Mouse (Mus musculus) MEL (cell line): ENCODE results near the gene Rnf8. TPM values are rescaled to one million over a fixed set of nuclear protein-coding genes. Genes with fewer than 3 reads are reported as not detected.

Experiments used
- DNase-seq: peaks from one replicate; pipeline ENCODE4 v3.0.0; 2011; ENCODE audit warnings: low read depth, low spot score
- H3K27ac ChIP-seq: 2 replicates; pipeline ENCODE4 v1.5.1; 2012; ENCODE audit warnings: low read depth, mild to moderate bottlenecking, control low read depth, low read length, moderate library complexity; ENCODE audit not compliant: control insufficient read depth
- H3K27me3 ChIP-seq, 2 experiments: fragments of 150-350 bp in 1 of 2; sonication (generic) in 1 of 2; 2 replicates each; pipeline ENCODE4 v1.6.1; 2012; ENCODE audit warnings: low read length in 2 of 2, mild to moderate bottlenecking in 2 of 2, improper control_type of control experiment in 1 of 2, moderate library complexity in 1 of 2; ENCODE audit not compliant: insufficient read depth in 2 of 2, control insufficient read depth in 1 of 2
- H3K36me3 ChIP-seq, 2 experiments: 2 replicates each; pipeline ENCODE4 v1.6.1; 2012 to 2014; ENCODE audit warnings: low read length in 2 of 2, improper control_type of control experiment in 1 of 2, inconsistent platforms in 1 of 2, mild to moderate bottlenecking in 1 of 2; ENCODE audit not compliant: insufficient read depth in 2 of 2, control insufficient read depth in 1 of 2
- H3K4me1 ChIP-seq, 2 experiments: fragments of 150-350 bp in 1 of 2; sonication (generic) in 1 of 2; 2 replicates each; pipeline ENCODE4 v1.6.1; 2012; ENCODE audit warnings: low read length in 2 of 2, improper control_type of control experiment in 1 of 2, mild to moderate bottlenecking in 1 of 2; ENCODE audit not compliant: insufficient read depth in 2 of 2, control insufficient read depth in 1 of 2
- H3K4me3 ChIP-seq, 2 experiments: fragments of 150-350 bp in 1 of 2; sonication (generic) in 1 of 2; 2 replicates each; pipeline ENCODE4 v1.5.1; 2012; ENCODE audit warnings: low read depth in 2 of 2, low read length in 2 of 2, mild to moderate bottlenecking in 2 of 2, moderate library complexity in 2 of 2, control low read depth in 1 of 2, improper control_type of control experiment in 1 of 2; ENCODE audit not compliant: control insufficient read depth in 1 of 2, insufficient read depth in 1 of 2
- H3K79me2 ChIP-seq: 2 replicates; pipeline ENCODE4 v1.6.1; 2012; ENCODE audit warnings: mild to moderate bottlenecking, low read length, moderate library complexity; ENCODE audit not compliant: control insufficient read depth, poor library complexity, insufficient read depth
- H3K9ac ChIP-seq: 2 replicates; pipeline ENCODE4 v1.6.1; 2012; ENCODE audit warnings: low read depth, mild to moderate bottlenecking, control low read depth, low read length, moderate library complexity; ENCODE audit not compliant: control insufficient read depth, poor library complexity, severe bottlenecking
- H3K9me3 ChIP-seq: fragments of 150-350 bp; sonication (generic); replicated peaks from 2 replicates; pipeline ENCODE4 v1.6.1; 2012; ENCODE audit warnings: mild to moderate bottlenecking, low read length, improper control_type of control experiment, moderate library complexity; ENCODE audit not compliant: insufficient read depth
- CHD1 ChIP-seq: IDR thresholded peaks from 2 replicates; pipeline ENCODE4 v1.6.1; 2012; ENCODE audit warnings: low read depth, mild to moderate bottlenecking, inconsistent platforms, low read length, improper control_type of control experiment
- CTCF ChIP-seq, 3 experiments: IDR thresholded peaks in 2 of 3; conservative IDR thresholded peaks in 1 of 3; 2 replicates each; pipeline ENCODE4 v1.5.1; 2011 to 2012; ENCODE audit warnings: low read length in 3 of 3, low read depth in 2 of 3, mild to moderate bottlenecking in 2 of 3, improper control_type of control experiment in 1 of 3, inconsistent platforms in 1 of 3, mixed read lengths in 1 of 3, moderate library complexity in 1 of 3; ENCODE audit not compliant: control insufficient read depth in 1 of 3, insufficient read depth in 1 of 3, poor library complexity in 1 of 3, severe bottlenecking in 1 of 3
- E2F4 ChIP-seq: IDR thresholded peaks from 2 replicates; pipeline ENCODE4 v1.6.1; 2011; ENCODE audit warnings: low read depth, low read length, improper control_type of control experiment, borderline replicate concordance
- ELF1 ChIP-seq: IDR thresholded peaks from 2 replicates; pipeline ENCODE4 v1.6.1; 2014; ENCODE audit warnings: low read depth, mild to moderate bottlenecking, inconsistent platforms, low read length, improper control_type of control experiment, moderate library complexity
- EP300 ChIP-seq, 2 experiments: IDR thresholded peaks; 2 replicates each; pipeline ENCODE4 v1.6.1; 2011; ENCODE audit warnings: improper control_type of control experiment in 2 of 2, low read length in 2 of 2, low read depth in 1 of 2, mild to moderate bottlenecking in 1 of 2
- ETS1 ChIP-seq: IDR thresholded peaks from 2 replicates; pipeline ENCODE4 v1.6.1; 2012; ENCODE audit warnings: low read depth, mild to moderate bottlenecking, inconsistent platforms, low read length, improper control_type of control experiment, moderate library complexity
- GABPA ChIP-seq: IDR thresholded peaks from 2 replicates; pipeline ENCODE4 v1.6.1; 2012; ENCODE audit warnings: low read depth, mild to moderate bottlenecking, inconsistent platforms, low read length, improper control_type of control experiment, moderate library complexity
- GATA1 ChIP-seq: IDR thresholded peaks from 2 replicates; pipeline ENCODE4 v1.6.1; 2011; ENCODE audit warnings: low read depth, low read length, improper control_type of control experiment
- HCFC1 ChIP-seq: IDR thresholded peaks from 2 replicates; pipeline ENCODE4 v1.6.1; 2012; ENCODE audit warnings: low read depth, mild to moderate bottlenecking, inconsistent platforms, low read length, improper control_type of control experiment, moderate library complexity
- MAZ ChIP-seq: IDR thresholded peaks from 2 replicates; pipeline ENCODE4 v1.6.1; 2012; ENCODE audit warnings: low read depth, mild to moderate bottlenecking, inconsistent platforms, low read length, improper control_type of control experiment
- MYB ChIP-seq: IDR thresholded peaks from 2 replicates; pipeline ENCODE4 v1.6.1; 2011; ENCODE audit warnings: mild to moderate bottlenecking, low read depth, low read length, improper control_type of control experiment
- NELFE ChIP-seq: IDR thresholded peaks from 2 replicates; pipeline ENCODE4 v1.6.1; 2011; ENCODE audit warnings: low read depth, low read length, improper control_type of control experiment
- POLR2AphosphoS2 ChIP-seq: IDR thresholded peaks from 2 replicates; pipeline ENCODE4 v1.6.1; 2011; ENCODE audit warnings: low read length, improper control_type of control experiment
- POLR2AphosphoS5 ChIP-seq: IDR thresholded peaks from 2 replicates; pipeline ENCODE4 v1.6.1; 2012; ENCODE audit warnings: low read depth, borderline replicate concordance, mild to moderate bottlenecking, inconsistent platforms, low read length, moderate library complexity, mixed read lengths
- RCOR1 ChIP-seq: IDR thresholded peaks from 2 replicates; pipeline ENCODE4 v1.6.1; 2012; ENCODE audit warnings: low read depth, mild to moderate bottlenecking, inconsistent platforms, low read length, improper control_type of control experiment
- SMC3 ChIP-seq: IDR thresholded peaks from 2 replicates; pipeline ENCODE4 v1.6.1; 2011; ENCODE audit warnings: low read depth, low read length, improper control_type of control experiment
- TAL1 ChIP-seq: IDR thresholded peaks from 2 replicates; pipeline ENCODE4 v1.6.1; 2012; ENCODE audit warnings: mild to moderate bottlenecking, inconsistent platforms, low read length, moderate library complexity, mixed read lengths
- TBP ChIP-seq: IDR thresholded peaks from 2 replicates; pipeline ENCODE4 v1.8.0; 2011; ENCODE audit warnings: low read depth, low read length, improper control_type of control experiment
- USF1 ChIP-seq: IDR thresholded peaks from 2 replicates; pipeline ENCODE4 v1.6.1; 2014; ENCODE audit warnings: low read depth, mild to moderate bottlenecking, inconsistent platforms, low read length, improper control_type of control experiment, moderate library complexity
- ZKSCAN1 ChIP-seq: IDR thresholded peaks from 2 replicates; pipeline ENCODE4 v1.6.1; 2012; ENCODE audit warnings: low read depth, mild to moderate bottlenecking, inconsistent platforms, low read length, improper control_type of control experiment, moderate library complexity
- ZMIZ1 ChIP-seq: IDR thresholded peaks from 2 replicates; pipeline ENCODE4 v1.6.1; 2012; ENCODE audit warnings: low read depth, mild to moderate bottlenecking, inconsistent platforms, low read length, improper control_type of control experiment, moderate library complexity
- ZNF384 ChIP-seq: IDR thresholded peaks from 2 replicates; pipeline ENCODE4 v1.6.1; 2012; ENCODE audit warnings: low read depth, mild to moderate bottlenecking, inconsistent platforms, low read length, improper control_type of control experiment
- polyA plus RNA-seq, 2 experiments: library from polyadenylated mRNA; stranded (reverse) in 1 of 2; unstranded in 1 of 2; fragments of >175 nt in 1 of 2; fragments of >200 nt in 1 of 2; gene quantifications; 2 replicates each; pipeline versions ENCODE4 v1.2.1 to v1.2.4; 2012; ENCODE audit warnings: low replicate concordance in 2 of 2, low read depth in 1 of 2; ENCODE audit not compliant: insufficient read length in 2 of 2, insufficient read depth in 1 of 2, missing spikeins in 1 of 2
- total RNA-seq: library from RNA; depleted of rRNA; stranded (reverse); fragments of 300-350 nt; gene quantifications from 2 replicates; pipeline ENCODE4 v1.2.3, GENCODE M21; 2012; rRNA removed

The Rnf8 gene
- total and polyA plus RNA-seq, 3 experiments, result 40.3 to 49.2 TPM; not detected in 1

GRCm38 (mm10) chr17:29692827-29693226 lies 78.2 kb downstream of the Rnf8 start (continued):
- no peak for TF ChIP-seq MYB
- no peak for TF ChIP-seq CHD1
- TF ChIP-seq ZKSCAN1, result no peak
- TF ChIP-seq CTCF (IDR thresholded peaks at IDR 0.05 in 2 of 3, conservative IDR thresholded peaks at IDR 0.05 in 1 of 3; ENCODE audit: control insufficient read depth in 1 of 3, insufficient read depth in 1 of 3, low read depth in 2 of 3, low read length in 3 of 3, poor library complexity in 1 of 3, severe bottlenecking in 1 of 3), result no peak
- TF ChIP-seq TAL1, result peak; percentile 70
- 0 out of 2 replicates have a peak, but pooled peaks have one; percentile 11 for TF ChIP-seq TBP
- no peak for TF ChIP-seq ZMIZ1
- TF ChIP-seq RCOR1, result peak; percentile 85

GRCm38 (mm10) chr17:29693571-29693970 lies 79.0 kb downstream of the Rnf8 start:
- DNase-seq, result no peak
- peak overlapping the region; percentile 96 for H3K27ac ChIP-seq
- no peaks in the 10 kb centered on the region for H3K9me3 ChIP-seq
- no peak overlapping the region for H3K9ac ChIP-seq
- TF ChIP-seq USF1, result no peak
- no peak for TF ChIP-seq ELF1
- TF ChIP-seq EP300 (IDR thresholded peaks at IDR 0.05; ENCODE audit: low read depth in 1 of 2, low read length in 2 of 2), result no peak
- H3K79me2 ChIP-seq, result no peaks in the 10 kb centered on the region
- H3K27me3 ChIP-seq, result no peaks in the 10 kb centered on the region
- H3K4me1 ChIP-seq, result peaks cover 23 to 30% of the 10 kb centered on the region in 2 experiments
- no peak overlapping the region for H3K4me3 ChIP-seq
- H3K36me3 ChIP-seq, result peaks cover 16 to 38% of the 10 kb centered on the region in 2 experiments

GRCm38 (mm10) chr17:29694516-29694915 lies 79.9 kb downstream of the Rnf8 start:
- Histone ChIP-seq H3K9me3 (no peaks in the 10 kb centered on the region), H3K79me2 (no peaks in the 10 kb centered on the region), H3K4me3 (no peak overlapping the region), H3K9ac (no peak overlapping the region), H3K36me3 (peaks cover 17 to 36% of the 10 kb centered on the region in 2 experiments), H3K27me3 (no peaks in the 10 kb centered on the region), H3K27ac (no peak overlapping the region), H3K4me1 (peaks cover 23 to 29% of the 10 kb centered on the region in 2 experiments)
- TF ChIP-seq NELFE, result no peak
- TF ChIP-seq MAZ, result no peak
- no peak for TF ChIP-seq GABPA
- no peak for TF ChIP-seq HCFC1
- TF ChIP-seq POLR2AphosphoS2, result no peak
- no peak for TF ChIP-seq ZNF384
- TF ChIP-seq POLR2AphosphoS5, result no peak
- no peak for TF ChIP-seq E2F4
- TF ChIP-seq GATA1, result no peak
- TF ChIP-seq ETS1, result no peak
- TF ChIP-seq USF1, result no peak
- no peak for TF ChIP-seq SMC3
- DNase-seq, result no peak

Other genes with a start within 250 kb of the Rnf8 start
- gene Pim1, start 124.0 kb upstream of the Rnf8 start, total RNA-seq, result 27.8 and 30.6 TPM in 2 replicates
- 10 to 100 TPM in 1 of 2 experiments, not detected in 1; 52.1 TPM for gene Pim1, start 124.0 kb upstream of the Rnf8 start, polyA plus RNA-seq
- gene Gm17657, start 65.2 kb upstream of the Rnf8 start, total RNA-seq, result 0.31 and 0.88 TPM in 2 replicates
- 1 to 10 TPM in 1 of 2 experiments, not detected in 1; 2.7 TPM for gene Gm17657, start 65.2 kb upstream of the Rnf8 start, polyA plus RNA-seq
- 8.0 and 9.4 TPM in 2 replicates for gene Tbc1d22b, start 65.0 kb upstream of the Rnf8 start, total RNA-seq
- gene Tbc1d22b, start 65.0 kb upstream of the Rnf8 start, polyA plus RNA-seq, result 10 to 100 TPM; 30.7 to 53.8 TPM
- 2.3 and 2.5 TPM in 2 replicates for gene Tmem217, start 62.4 kb upstream of the Rnf8 start, total RNA-seq
- gene Tmem217, start 62.4 kb upstream of the Rnf8 start, polyA plus RNA-seq, result 1 to 10 TPM in 1 of 2 experiments, not detected in 1; 4.5 TPM
- 3.1 and 3.4 TPM in 2 replicates for gene Gm28043, start 86 bp downstream of the Rnf8 start, total RNA-seq
- 1 to 10 TPM in 1 of 2 experiments, not detected in 1; 1.3 TPM for gene Gm28043, start 86 bp downstream of the Rnf8 start, polyA plus RNA-seq
- 77.9 and 82.2 TPM in 2 replicates for gene Cmtr1, start 45.8 kb downstream of the Rnf8 start, total RNA-seq
- 10 to 100 TPM; 47.3 to 99.6 TPM for gene Cmtr1, start 45.8 kb downstream of the Rnf8 start, polyA plus RNA-seq
- 12.2 and 13.4 TPM in 2 replicates for gene Ccdc167, start 102.3 kb downstream of the Rnf8 start, total RNA-seq
- 10 to 100 TPM in 1 of 2 experiments, not detected in 1; 12.1 TPM for gene Ccdc167, start 102.3 kb downstream of the Rnf8 start, polyA plus RNA-seq